Mouse (Mus musculus) left cerebral cortex, postnatal 14 days (tissue): ENCODE data around the gene Mrpl48. TPM values are rescaled to one million over a fixed set of nuclear protein-coding genes. Genes with fewer than 3 reads are reported as not detected.

Experiments used
- DNase-seq, 2 experiments: peaks; one replicate each; pipeline ENCODE4 v3.0.0; 2021 to 2022; ENCODE audit warnings: low spot score in 2 of 2, mixed read lengths in 1 of 2
- intact Hi-C: fragments of 180-260 bp; cut with DNase I; formaldehyde crosslinking; loops from one replicate; pipeline ENCODE4 v1.15.1; 2025
- total RNA-seq, 2 experiments: library from RNA; stranded (reverse); gene quantifications; 2 replicates each; pipeline ENCODE4 v1.2.3; 2021

The Mrpl48 gene
- total RNA-seq, 2 experiments from 2014 or later = 54.5 to 55.7 TPM

DNA sequence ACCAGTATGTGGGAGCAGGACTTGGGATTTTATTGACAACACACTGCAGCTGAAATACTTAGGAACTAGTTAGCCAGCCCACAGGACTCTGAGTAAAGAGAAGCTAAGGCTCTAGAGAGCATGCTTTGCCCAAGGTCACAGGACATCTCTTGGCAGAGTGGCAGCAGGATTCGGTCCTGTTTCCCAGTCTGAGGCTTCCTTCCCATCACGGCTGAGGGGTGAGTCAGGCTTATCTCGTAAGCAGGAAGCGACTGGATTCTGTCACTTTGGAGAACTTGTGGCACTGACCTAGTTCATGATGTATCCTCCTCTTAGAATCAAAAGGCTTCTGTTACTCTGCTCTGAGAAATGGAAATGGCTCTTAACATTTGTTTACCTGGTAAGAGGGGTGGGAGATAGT lies 60.5 kb downstream of the Mrpl48 start:
- DNase-seq = no peak
- intact Hi-C loops = no loop called here

DNA sequence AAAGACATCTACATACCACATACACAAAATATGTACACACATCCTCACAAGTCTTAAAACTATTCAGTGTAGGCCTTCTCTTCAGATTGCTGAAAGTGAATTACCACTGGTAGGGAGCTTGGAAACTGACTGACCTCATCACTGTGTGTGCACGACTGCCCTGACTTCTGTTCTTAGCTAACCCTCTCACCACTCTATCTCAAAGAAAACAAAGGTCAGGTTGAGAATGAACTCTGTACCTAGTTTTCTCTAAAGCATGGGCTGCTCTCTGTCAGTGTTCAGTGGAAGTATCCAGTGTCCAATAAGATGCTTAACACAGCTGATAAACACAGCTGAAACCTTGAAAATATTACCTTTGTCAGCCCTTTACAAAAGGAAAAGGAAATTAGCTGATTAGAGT lies 63.7 kb downstream of the Mrpl48 start:
- intact Hi-C loops = no loop called here
- no peak for DNase-seq

DNA sequence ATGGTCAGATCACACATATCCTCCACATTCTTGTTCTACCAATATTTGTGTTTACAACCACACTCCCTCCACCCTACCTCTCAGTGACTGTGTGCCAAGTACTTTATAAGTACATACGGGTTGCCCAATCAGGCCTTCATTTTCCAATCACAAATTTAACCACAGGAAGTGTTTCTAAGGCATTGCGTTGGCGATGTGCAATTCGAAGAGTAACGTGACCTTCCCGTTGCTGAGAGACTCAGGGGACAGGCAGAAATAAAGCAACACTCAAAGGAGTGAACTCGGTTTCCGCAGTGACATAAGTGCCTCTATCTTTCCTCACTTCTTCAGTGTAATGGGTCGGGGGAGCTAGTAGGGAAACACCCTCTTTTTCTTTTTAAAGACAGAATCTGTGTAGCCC lies 68.6 kb downstream of the Mrpl48 start:
- DNase-seq = no peak
- intact Hi-C loops = loop anchor here (10.0 kb wide), 1 partner anchor 45 kb away; no protein-coding TSS in a partner anchor

DNA sequence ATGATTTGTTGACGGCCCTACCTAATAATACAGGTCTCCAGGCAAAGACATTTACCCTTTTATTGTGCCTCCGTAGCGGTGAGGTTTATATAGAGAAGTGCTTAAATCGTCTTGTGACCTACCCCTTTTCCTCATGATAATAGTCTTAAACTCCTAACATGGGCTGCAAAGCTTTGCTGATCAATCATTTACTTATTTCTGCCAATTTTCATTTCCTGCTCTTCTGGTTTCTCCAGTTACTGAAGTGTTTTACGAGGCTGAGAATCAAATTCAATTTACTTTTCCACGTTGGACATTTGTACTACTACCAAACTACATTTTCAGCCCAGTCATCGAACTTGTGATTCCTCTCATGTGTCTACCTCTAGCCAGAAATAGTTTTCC lies 70.6 kb downstream of the Mrpl48 start:
- intact Hi-C loops = loop anchor here (10.0 kb wide), 1 partner anchor 47 kb away; no protein-coding TSS in a partner anchor

DNA sequence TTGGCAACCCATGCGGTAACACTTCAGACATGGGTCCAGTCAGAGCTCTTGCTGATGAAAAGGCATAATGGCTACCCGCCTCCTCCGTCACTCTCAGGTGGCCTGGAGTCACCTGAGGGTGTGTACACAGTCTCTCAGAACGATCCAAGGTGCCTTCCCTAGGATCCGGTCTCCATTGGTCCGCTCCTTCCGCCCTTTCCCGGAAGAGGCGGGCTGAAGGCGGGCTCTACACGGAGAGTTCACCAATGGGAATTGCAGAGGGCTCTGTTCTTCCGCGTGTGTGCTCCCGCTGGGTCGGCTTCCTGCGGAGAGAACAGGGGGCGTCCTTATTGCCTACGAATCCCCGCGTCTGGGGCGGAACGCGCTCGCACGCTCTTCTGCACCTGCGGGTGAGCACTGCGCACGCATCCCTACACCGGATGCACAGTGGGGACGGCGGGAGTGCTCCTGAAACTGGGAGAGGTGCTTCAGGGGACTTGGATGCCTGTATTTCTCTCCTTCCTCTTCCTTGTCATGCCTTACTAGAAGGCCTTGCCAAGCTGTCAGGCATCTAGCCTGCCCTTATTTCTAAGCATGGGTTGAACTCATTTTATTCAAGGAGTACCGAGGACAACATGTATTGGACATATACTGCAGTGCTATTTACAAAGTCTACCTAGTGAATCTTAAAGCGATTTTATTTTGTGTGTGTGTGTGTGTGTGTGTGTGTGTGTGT lies 71.1 kb downstream of the Mrpl48 start, which contains the start of gene Coa4:
TSS of gene Coa4 (plus strand) at position 268 of the 715 bp plus-strand sequence.
- peak; percentile 89 to 91 for DNase-seq
- intact Hi-C loops = loop anchor here (10.0 kb wide), 1 partner anchor 48 kb away; no protein-coding TSS in a partner anchor

More for the DNA sequence above, 70.6 kb downstream of the Mrpl48 start:
- no peak for DNase-seq

DNA sequence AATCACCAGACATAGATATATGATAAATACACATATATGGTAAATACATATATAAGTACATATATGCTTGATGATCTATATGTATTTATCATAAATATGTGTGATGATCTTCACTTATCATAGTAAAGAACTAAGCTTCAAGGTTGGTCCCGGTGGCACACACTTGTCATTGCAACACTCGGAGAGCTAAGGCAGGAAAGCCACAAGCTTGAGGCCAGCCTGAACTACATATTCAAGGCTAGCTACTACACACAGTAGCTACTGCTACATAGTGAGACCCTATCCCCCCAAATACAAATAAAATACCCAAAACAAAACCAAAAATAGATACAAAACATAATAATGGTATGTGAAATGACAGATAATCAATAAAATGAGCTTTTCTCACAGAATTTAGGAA lies 72.3 kb downstream of the Mrpl48 start:
- DNase-seq = no peak
- intact Hi-C loops = loop anchor here (10.0 kb wide), 1 partner anchor 49 kb away; no protein-coding TSS in a partner anchor

DNA sequence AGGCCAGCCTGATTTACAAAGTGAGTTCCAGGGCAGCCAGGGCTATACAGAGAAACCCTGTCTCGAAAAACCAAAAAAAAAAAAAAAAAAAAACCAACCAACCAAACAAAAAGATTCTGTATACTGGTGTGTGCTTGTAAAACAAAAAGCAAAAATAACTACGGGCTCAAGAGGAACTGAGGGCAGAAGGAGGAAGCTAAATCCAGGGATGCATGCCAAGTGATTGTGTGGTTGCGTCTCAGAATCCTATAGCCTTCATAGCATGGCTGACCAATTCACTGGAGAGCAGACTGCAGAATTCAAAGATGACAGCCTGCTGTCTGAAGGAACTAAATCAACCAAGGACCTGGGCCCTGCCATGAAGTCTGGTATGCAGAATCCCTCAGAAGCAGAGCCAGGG lies 73.9 kb downstream of the Mrpl48 start:
- intact Hi-C loops = loop anchor here (10.0 kb wide), 1 partner anchor 51 kb away; no protein-coding TSS in a partner anchor
- DNase-seq = no peak

DNA sequence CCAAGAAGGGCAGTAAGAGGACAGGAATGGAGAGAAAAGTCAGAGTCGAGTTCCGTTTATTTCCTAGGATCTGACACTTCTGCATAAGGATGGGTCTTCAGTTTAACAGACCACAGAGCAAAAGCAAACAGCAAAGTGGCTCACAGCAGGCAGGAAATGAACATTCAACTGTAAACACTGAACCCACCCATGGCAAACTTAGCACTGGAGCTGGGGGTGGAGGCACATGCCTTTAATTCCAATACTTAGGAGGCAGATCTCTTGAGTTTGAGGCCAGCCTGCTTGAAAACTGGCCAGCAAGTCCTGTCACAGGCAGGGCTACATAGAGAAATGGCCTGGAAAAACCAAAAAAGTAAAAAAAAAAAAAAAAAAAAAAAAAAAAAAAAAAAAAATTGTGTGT lies 74.6 kb downstream of the Mrpl48 start:
- intact Hi-C loops = loop anchor here (10.0 kb wide), 1 partner anchor 51 kb away; no protein-coding TSS in a partner anchor
- no peak for DNase-seq

DNA sequence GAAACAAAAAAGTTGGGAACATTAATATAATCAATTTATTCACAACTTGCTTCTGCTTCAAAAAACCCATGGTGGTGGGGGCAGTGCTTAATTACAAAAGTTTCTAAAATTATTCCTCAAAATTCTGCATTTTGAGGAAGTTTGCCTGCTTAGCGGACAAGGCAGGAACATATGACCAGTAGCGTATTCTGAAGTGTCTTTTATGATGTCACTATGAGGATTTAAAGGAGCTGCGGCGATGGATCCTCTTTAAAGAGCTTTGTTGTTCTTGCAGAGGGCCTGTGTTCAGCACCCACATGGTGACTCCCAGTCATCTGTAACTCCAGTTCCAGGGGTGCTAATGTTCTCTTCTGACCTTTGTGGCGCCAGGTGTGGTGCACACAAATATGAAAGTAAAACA lies 77.3 kb downstream of the Mrpl48 start:
- intact Hi-C loops = loop anchor here (10.0 kb wide), 1 partner anchor 54 kb away; no protein-coding TSS in a partner anchor
- DNase-seq = no peak

DNA sequence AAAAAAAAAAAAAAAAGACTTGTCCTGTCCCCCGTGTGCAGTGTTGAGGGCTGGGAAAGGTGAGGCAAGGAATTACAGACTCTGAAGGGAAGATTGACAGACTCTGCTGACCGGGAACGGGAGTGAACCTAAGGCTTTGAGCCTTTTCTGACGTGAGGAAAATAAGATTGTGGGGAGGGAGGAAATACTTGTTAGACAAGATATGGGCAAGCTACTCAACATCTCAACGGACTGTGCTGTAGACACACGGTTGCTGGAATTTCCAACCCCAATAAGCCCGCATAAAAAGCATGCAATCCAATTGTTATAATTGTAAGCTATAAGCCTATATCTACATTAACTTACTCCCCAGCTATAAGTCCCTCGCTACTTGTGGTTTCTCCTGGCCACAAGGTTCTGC lies 83.4 kb downstream of the Mrpl48 start:
- intact Hi-C loops = loop anchor here (5.0 to 10.0 kb wide), 3 partner anchors 113 to 340 kb away; partner anchors contain the start of gene Relt
- DNase-seq = no peak

DNA sequence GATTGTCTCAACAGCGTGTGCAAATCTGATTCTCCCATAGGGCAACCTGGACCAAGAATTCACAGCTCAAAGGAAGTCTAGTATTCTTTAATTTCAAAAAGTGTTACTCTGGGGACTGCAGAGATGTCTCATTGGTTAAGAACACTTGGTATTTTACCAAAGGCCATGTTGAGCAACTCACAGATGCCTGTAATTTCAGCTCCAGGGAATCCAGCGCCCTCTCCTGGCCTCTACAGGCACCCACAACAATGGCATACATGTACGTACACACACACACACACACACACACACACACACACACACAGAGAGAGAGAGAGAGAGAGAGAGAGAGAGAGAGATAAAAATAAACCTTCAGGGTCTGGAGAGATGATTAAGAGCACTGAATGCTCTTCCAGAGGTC lies 85.9 kb downstream of the Mrpl48 start:
- no peak for DNase-seq
- intact Hi-C loops = loop anchor here (5.0 to 10.0 kb wide), 3 partner anchors 115 to 343 kb away; partner anchors contain the start of gene Relt

DNA sequence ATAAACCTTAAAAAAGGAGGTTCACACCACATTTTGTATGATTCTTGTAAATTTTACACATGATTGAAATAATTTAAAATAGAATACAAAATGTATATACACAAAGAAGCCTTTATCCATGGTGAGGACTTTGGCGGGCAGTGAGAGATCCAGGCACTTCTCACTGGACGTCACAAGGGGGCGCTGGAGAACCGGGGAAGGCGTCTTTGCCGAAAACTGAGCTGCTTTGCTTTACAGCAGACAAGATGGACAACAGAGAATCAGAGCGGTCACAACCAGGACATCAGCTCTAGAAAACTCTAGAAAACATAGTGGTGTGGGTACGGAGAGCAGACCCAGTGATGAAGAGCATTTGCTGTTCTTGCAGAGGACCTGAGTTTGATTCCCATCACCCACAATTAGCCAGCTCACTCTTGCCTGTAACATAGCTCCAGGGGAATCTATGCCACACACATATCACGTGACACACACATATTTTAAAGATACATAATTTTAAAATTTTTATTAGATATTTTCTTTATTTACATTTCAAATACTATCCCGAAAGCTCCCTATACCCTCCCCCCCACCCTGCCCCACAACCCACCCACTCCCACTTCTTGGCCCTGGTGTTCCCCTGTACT lies 87.3 kb downstream of the Mrpl48 start:
- DNase-seq = peak; percentile 72 to 81
- intact Hi-C loops = loop anchor here (5.0 to 10.0 kb wide), 3 partner anchors 117 to 344 kb away; partner anchors contain the start of gene Relt

DNA sequence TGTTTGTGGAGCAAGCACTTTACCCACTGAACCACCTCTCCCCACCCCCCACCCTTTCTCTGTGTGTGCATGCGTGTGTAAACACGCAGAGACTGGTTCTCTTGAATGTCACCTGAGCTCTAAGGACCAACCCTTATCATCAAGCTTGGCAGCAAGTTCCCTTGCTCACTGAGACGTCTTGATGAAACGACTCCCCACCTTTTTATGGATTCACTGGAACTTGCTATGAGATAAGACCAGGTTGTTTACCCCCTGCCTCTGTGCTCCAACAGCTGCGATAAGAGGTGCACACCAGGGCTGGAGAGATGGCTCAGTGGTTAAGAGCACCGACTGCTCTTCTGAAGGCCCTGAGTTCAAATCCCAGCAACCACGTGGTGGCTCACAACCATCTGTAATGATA lies 87.9 kb downstream of the Mrpl48 start:
- no peak for DNase-seq
- intact Hi-C loops = loop anchor here (5.0 to 10.0 kb wide), 3 partner anchors 117 to 345 kb away; partner anchors contain the start of gene Relt

DNA sequence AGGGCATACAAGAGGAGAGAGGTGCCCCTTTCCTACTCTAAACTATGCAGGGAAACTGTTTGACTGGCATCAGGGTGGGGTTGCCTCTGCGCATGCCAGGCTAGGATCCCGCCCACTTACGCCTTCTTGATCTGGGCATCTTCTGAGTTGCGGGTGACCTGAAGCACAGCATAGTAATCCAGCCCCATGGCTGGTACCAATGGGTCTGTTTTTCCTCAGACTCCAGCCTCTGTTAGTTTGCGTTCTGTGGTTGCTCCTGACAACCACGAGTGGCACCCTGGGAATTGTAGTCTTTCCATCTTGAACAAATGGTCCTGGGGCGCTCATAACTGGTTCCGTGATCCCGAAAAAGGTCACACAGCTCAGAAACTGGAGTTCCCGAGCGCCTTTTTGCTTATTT lies 93.5 kb downstream of the Mrpl48 start, which contains the start of gene Dnajb13:
TSS of gene Dnajb13 (minus strand) at position 388 of the 400 bp plus-strand sequence.
- intact Hi-C loops = no loop called here
- DNase-seq = peak in 1 of 2 experiments; percentile 34

DNA sequence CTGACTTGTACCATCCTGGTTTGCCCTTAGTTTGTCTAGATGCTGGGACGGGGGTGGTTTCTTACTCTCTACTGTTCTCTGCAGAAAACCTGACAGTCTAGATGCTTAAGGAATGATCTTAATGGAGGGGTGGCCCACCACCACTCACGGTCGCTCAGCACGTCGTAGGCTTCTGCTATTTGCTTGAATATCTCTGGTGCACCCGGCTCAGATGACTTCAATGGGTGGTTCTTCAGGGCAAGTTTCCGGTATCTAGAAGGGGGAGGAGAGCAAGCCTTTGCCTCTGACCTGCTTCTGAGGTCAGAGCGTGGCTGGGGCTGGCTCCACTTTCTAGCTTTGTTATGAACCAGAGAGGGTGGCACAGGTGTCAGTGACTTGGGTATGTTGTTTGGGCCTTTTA lies 96.5 kb downstream of the Mrpl48 start:
- intact Hi-C loops = no loop called here
- no peak for DNase-seq

DNA sequence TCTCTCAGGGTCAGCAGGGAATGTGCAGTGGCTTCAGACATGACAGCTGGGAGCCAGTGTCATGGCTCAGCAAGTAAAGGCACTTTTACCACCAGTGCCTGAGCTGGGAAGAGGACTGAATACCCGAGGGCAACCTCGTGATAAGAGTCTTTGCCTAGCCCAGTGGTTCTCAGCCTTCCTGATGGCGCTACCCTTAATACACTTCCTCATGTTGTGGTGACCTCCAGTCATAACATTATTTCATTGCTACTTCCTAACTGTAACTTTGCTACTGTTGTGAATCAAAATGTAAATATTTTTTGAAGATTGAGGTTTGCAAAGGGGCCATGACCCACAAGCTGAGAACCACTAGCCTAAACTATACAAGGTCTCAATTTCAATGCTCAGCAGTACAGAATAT lies 99.4 kb downstream of the Mrpl48 start:
- intact Hi-C loops = no loop called here

DNA sequence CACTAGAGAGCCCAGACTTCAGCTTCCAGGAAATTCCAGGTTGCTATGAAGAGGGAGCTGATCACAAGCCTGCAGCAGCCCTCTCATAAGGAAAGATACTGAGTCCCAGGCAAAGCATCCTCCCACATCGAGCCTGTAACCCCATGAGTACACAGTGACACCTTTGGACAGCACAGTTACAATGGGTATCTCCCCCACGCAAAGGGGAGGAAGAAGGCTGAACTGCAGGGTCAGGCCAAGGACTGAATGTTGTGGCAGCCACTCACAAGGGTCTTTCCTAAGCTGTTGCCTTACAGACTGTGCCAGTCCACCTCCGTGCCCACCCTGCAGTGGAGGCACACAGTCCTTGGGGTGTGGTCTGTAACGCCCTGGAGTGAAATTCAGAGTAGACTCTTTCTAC lies 101.6 kb downstream of the Mrpl48 start:
- intact Hi-C loops = no loop called here
- no peak for DNase-seq

More for the DNA sequence above, 99.4 kb downstream of the Mrpl48 start:
- DNase-seq = no peak

DNA sequence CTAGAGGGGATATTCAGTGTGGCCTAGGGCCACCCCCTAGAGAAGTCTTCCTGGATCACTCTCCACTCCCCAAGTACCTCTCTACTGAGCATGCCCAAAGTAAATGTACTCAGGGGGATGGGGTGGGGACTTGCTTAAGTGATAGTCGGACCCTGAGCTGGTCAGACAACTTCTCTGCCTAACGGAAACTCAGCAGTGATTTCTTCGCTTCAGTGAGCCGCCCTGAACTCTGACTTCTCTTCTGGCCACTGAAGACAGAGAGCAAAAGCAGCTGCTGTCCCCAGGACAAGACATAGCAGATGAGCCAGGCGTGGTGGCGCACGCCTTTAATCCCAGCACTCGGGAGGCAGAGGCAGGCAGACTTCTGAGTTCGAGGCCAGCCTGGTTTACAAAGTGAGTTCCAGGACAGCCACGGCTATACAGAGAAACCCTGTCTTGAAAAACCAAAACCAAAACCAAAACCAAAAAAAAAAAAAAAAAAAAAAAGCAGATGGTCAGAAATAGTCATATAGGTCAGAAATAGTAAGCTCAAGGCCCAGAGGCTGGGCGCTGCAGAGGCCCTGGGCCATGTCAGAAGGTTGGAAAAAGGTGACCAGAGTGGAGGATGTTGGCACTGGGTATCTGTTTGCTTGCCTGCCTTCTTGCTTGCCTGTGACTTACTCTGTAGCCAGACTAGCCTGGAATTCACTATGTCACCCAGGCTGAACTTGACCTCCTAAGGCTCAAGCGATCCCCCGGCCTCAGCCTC lies 103.2 kb downstream of the Mrpl48 start:
- intact Hi-C loops = no loop called here
- no peak for DNase-seq

DNA sequence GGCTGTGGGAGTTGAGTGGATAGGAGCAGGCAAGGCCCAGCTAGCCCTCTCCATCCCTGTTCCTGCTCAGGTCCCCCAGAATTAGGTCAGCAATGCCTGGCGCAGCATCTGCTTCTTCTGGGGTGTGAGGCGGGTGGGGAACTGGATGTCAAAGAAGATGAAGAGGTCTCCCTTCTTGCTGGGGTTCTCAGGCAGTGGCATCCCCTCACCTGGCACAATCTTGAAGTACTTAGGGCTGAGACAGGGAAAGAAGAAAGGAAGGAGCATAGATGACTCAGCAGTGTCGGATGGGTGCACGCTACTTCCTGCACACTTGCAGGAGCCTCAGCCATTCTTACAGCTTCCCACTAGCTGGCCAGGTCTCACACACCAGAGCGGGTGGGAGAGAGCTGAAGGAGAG lies 105.0 kb downstream of the Mrpl48 start:
- DNase-seq = no peak
- intact Hi-C loops = no loop called here
